Mouse (Mus musculus): ENCODE results near the gene Hoxa5.

Hoxa5 gene

DNA sequence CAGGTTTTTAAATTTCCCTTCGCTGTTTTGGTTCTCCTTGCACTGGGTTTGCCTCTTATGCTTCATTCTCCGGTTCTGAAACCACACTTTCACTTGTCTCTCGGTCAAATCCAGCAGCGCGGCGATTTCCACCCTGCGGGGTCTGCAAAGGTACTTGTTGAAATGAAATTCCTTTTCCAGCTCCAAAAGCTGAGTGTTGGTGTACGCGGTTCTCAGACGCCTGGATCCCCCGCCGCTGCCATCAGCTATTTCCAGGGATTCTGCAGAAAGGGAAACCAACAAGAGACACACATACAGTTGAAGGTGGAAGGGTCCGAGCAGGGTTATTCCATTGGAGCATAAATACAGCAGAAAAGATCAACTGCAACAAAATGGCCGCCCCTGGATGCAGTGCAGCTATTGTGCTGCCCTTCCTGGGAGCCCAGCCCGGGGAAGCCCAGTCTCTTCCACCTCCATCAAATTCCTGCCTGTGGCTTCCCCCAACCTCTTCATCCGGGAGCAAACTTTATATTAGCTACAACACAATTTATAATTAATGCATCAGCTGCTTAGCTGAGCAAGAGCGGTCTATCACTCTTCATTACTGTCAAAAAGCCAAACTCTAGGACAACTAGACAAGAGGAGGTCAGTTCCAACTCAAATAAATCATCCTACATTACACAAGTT, 40.9 kb downstream of the Hoxa5 start:
- no peak for DNase-seq (ENCODE audit: low read depth)

DNA sequence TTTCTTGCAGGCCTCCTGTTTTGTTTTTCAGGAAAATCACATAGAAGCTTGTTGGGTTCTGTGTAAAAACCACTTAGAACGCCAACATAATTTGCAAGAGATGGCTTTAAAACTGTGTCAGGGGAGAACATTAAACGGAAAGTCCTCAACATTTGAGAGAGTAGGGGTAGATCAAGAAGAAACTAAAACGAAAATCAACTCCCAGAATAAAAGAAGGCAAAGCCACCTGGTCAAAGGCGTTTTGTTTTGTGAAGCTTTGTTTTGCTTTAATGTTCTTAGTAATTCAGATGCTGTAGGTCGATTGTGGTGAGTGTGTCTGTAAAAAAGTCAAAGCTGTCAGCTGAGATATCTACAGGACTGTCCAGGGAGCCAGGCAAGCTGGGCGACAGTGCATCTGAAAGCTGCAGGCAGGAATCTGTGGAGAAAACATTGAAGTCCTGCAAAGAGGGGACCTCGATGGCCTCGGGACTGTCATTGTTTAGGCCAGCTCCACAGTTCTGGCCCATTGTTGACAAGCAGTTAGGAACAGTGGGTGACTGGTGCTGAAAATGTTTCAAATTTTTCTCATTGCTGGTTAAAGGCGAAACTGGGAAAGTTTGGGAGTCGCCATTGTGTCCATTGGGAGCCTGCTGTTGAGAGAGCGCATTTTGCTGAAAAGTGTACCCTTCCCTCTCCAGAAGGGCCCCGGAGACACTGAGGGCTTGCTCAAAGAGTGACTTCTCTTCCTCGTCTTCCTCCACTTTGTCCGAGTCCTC, 41.6 kb downstream of the Hoxa5 start:
- DNase-seq (ENCODE audit: low read depth) = no peak

DNA sequence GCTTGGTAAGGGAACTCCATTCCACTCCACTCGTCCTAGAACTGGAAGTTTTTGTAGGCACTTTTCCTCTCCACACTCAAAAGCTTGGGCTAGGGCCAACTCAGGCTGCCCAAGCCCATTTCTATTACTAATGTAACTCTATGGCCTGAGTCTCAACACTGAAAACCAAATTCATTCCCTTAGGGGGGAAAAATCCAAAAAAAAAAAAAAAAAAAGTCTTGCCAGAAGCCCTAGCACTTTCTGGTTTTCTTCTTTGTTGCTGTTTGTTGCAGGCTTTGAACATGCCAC, 42.4 kb downstream of the Hoxa5 start:
- DNase-seq (ENCODE audit: low read depth) = no peak

DNA sequence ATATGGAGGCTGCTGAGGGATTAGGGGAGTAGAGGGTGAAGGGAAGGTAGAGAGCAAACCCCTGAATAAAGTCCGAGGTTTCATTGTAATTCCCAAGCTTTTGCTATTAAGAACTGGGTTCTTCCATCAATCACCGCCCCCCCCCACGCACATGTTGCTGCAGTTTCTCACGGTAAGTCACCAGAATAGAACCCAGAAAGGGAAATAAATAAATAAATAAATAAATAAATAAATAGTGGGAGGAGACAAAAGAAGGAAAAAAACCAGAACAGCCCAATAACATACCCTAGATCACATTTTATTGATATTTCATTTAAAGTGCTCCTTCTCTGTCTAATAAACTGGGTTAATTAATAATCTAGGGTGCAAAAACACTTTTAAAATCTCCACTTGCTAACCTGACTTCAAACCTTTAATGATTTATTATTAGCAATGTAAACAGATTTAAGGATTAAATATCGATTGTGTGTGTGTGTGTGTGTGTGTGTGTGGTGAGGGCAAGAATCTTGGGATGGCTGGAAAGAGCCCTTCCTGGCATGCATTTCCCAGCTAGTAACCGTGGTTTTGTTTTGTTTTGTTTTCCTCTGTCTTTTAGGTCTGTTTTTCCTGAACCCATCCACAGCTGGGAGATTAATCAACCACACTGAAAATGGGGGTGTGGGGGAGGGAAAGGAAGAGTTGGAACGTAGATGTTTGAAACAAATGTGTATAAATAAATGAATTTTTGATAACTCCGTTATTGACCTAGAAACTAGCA, 42.9 kb downstream of the Hoxa5 start:
- DNase-seq (ENCODE audit: low read depth) = no peak

DNA sequence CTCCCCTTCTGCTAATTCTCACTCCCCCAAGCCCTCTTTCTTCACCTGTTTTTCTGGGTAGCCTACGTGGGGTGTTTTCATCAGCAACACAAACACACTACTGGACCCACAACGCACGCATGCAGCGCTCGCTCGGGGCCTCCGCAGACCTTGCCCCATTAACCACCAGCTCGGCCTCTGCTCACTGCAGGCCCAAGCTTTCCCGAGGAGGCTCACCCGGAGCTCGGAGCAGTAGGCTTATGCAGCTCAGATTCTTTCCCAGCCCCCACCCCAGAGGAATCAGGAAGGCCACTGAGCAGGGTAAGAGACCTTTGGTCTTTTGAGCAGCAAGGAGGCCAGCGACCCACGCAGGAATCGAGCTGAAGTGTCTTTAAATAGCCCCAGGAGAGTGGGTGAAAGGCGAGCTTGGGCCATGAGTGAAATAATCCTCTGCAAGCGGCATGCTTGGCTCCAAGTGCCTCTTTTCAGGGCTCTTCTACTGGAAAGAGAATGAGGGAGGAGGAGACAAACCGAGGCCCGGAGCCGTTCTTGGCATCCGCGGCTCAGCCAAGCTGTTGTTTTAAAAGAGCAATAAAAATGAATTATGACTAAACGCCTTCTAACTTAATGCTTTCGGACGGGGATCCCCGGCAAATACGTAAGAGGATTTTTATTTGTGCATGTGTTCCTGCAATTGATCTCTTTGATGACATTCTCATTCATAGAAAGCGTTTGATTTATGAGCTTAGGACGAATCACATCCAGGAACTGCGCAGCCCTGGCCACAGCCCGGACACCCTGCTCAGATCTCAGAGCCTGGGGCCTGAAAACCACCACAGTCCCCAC, 43.7 kb downstream of the Hoxa5 start:
- DNase-seq (ENCODE audit: low read depth) = no peak

DNA sequence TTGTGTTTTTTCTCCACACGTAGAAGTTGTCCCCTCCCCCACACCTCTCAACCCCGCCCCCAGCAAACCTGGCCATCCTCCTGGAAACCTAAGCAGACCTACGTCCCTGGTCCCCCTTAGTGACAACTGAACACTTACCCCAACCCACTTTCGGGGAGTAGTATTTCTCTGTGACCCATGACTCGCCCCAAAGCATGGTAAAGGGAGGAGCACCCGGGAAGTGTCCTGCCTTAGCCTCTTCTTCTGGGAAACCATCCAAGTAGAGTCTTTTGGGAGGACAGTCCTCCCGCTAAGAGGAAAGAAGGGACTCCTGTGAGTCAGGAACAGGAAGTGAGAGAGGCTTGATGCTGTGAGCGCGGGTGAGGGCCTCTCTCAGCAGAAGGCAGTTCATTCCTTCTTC, 44.4 kb downstream of the Hoxa5 start:
- peak; percentile 24 for DNase-seq (ENCODE audit: low read depth)

- peak; percentile 23 for DNase-seq (ENCODE audit: low read depth)
Observed at GRCm38 (mm10) chr6:52159164-52159761, 45.1 kb downstream of the Hoxa5 start.

DNA sequence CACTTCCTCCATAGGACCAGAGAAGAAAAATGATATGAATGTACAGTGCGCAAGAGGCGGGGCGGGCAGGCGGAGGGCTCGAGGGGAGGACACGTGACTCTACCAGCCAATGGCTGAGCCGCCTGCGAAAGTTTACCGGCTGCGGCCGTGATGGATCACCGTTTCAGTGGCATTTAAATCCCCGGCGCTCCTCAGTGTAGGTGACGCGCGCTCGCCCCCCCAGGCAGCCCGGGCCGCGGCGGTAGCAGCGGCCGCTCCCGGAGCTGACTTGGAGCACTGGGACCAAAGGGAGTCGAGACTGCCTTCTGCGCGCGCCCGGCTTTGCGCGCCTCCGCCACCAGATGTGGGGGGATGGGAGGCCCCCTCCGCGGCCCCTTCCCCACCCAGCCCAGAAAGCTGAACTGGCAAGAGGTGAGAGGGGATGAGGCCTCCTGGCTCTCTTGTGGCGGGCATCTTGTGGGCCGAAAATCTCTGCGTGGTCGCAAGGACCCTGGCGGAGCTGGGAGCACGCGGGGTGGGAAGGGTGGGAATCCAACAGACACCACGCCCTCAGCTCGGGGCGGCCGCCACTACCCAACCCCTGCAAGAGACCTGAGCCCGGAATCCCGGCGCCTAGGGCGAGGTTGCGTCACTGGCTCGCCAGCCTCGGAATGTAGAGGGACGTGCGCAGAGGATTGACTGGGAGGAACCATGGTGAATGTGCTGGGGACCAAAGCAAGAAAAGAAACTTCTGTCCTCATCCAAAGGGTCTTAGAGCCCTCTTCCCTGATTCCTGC, 45.9 kb downstream of the Hoxa5 start, which contains the start of gene Hoxa1:
Gene Hoxa1 (minus strand): TSS at position 42 of the 776 bp plus-strand sequence.
- DNase-seq (ENCODE audit: low read depth) = peak; percentile 85

DNA sequence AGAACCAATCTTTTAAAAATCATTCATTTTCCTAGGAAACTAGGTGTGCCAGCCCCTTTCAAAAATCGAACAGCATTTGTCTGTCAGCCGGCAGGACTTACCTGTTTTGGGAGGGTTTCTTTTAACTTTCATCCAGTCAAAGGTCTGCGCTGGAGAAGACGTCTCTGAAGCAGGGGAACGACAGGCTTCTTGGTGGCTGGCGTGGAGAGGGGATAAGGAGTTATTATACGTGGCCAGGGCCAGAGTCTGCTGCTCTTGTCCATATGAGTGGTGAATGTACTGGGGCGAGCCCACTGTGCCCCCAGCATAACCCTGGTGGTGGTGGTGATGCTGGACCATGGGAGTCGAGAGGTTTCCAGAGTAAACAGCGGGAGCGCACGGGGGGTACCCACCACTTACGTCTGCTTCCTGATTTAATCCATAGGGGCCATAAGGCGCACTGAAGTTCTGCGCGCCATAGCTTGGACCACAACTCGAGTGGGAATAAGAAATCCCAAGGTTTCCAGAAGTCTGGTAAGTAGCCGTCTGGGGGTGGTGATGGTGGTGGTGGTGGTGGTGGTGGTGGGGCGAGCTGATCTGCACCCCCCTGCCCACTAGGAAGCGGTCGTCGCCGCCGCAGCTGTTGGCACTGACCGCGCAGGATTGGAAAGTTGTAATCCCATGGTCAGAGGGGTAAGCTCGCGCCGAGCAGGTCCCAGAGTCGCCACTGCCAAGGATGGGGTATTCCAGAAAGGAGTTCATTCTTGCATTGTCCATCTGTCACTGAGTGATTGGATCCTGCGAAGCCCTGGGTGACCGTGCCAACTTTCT, 46.7 kb downstream of the Hoxa5 start:
- DNase-seq (ENCODE audit: low read depth) = peak; percentile 33

- no peak for DNase-seq (ENCODE audit: low read depth)
Observed at GRCm38 (mm10) chr6:52156551-52157200, 47.7 kb downstream of the Hoxa5 start.

DNA sequence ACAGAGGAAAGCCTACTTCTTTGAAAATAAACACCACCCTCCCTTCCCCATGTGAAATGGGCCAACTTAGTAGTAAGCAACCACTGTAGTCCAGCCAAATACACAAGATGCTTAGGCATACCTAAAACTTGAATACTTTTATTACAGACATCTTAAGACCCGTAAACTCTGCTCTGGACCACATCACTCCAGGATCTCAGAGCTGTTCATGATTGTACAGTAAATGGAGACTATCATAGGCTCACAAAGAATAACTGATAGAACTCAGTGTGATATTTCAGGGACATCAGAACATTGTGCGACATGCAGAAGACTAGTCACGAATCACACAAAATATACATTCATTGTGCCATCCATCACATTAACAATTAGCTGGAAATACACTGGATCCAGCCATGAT, 48.9 kb downstream of the Hoxa5 start:
- DNase-seq (ENCODE audit: low read depth) = no peak

- no peak for DNase-seq (ENCODE audit: low read depth)
Observed at GRCm38 (mm10) chr6:52154044-52154443, 50.3 kb downstream of the Hoxa5 start.

GRCm38 (mm10) chr6:52153270-52153669, 51.1 kb downstream of the Hoxa5 start:
- DNase-seq (ENCODE audit: low read depth) = no peak

- no peak for DNase-seq (ENCODE audit: low read depth)
Observed at GRCm38 (mm10) chr6:52152226-52153193, 51.9 kb downstream of the Hoxa5 start.
